Mouse (Mus musculus): ENCODE measurements around the gene Foxj3.

DNA sequence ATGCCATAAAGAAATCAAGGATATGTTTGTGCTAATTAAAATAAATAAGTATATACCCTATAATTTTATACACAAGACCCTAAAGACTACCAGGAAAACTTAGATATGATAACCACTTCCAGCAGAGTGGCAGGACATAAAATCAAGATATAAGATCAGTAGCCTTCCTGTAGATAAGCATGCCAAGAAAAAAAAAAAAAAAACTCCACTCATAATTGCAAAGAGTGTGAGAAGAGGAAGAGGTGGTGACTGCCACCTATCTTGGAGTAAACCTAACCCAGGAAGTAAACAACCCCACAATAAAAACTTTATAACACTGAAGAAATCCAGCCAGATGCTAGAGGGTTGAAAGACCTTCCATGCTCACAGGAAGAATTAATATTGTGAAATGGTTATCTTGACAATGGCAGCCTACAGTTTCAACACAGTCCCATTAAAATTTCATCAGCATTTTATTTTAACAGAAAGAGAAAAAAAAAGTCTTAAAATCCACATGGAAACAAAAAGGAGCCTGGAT is 10.4 kb upstream of the Foxj3 start:
- TF ChIP-seq CTCF (IDR thresholded peaks at IDR 0.05; ENCODE audit: control insufficient read depth, insufficient read depth, low read length) (no peak), POLR2A (IDR thresholded peaks at IDR 0.05; ENCODE audit: borderline replicate concordance, control insufficient read depth, low read depth, low read length) (no peak)
